Mouse (Mus musculus) kidney, adult 2 months (tissue): ENCODE measurements around the gene Olfr550.

Experiments
- CTCF ChIP-seq: fragments of 200-500 bp; conservative IDR thresholded peaks from 2 replicates; pipeline ENCODE4 v1.5.1; 2011; ENCODE audit warnings: low read depth, mild to moderate bottlenecking, control low read depth, low read length, moderate library complexity, mixed read lengths; ENCODE audit not compliant: insufficient read depth, insufficient read length
- POLR2A ChIP-seq: fragments of 200-500 bp; IDR thresholded peaks from one replicate; pipeline ENCODE4 v1.6.1; 2011; ENCODE audit warnings: low read depth, low read length, control low read depth

GRCm38 (mm10) chr7:102540596-102540995 lies 30.6 kb upstream of the Olfr550 start, which contains the start of gene Olfr548-ps1:
- TF ChIP-seq POLR2A (no peak), CTCF (no peak)
